Mouse (Mus musculus): Measurements from ENCODE around the gene Knl1. TPM values are rescaled to one million over a fixed set of nuclear protein-coding genes. Genes with fewer than 3 reads are reported as not detected.

Knl1 gene
- polyA plus RNA-seq, 1 experiment from 2014 or later: 9.3 TPM

DNA sequence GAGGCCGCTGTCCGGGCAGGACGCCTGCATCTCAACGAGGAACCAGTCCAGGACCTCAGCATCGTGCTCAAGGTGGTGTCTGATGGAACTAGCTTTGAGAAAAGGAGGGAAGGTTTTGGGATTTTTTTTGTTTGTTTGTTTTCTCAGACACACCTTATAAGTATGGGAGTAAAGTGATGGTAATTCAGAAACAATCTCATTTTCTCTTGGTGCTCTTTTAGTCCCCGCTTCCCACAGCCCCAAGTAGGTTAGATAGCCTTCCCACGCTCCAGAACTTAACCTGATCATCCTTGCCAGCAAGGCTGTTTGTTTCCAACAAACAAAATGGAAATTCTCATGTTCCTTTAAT is 11.5 kb upstream of the Knl1 start:
- DNase-seq (ENCODE audit: low read depth, low spot score) (no peak), ATAC-seq (no peak)
- no peaks in the 10 kb centered on the region for H3K27me3 ChIP-seq
- TF ChIP-seq CTCF (IDR thresholded peaks at IDR 0.05): no peak
- in situ Hi-C loops (cut with MboI; ENCODE audit: low pct_unique_long_range_greater_than_20kb): no loop called here
- ChIA-PET POLR2A (interaction anchor here (0.7 to 1.4 kb wide), 2 partner anchors 10 to 198 kb away, joined by 4 to 5 read pairs; no protein-coding TSS in a partner anchor), CTCF (no interaction called here)

DNA sequence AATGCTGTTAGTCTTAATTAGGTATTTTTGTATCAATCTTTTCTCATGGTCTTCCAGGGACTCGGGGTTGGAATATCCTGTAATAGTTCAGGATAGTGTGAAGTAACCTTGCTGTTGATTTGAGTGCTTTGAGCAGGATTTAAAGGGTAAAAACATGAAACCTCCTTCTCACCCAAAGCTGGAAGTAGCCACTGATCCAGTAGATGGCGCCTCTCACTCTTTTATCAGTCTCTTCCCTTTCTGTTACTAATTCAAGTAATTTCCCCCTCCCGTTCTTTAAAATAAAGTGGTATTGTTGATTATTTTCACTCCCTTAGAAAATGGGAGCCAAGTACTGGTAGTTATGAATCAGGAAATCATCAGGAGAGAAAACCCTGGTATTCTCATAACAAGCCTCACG is 6.0 kb upstream of the Knl1 start:
- H3K27me3 ChIP-seq: no peaks in the 10 kb centered on the region
- DNase-seq (ENCODE audit: low read depth, low spot score) (no peak), ATAC-seq (no peak)
- CTCF ChIA-PET: interaction anchor here (0.8 kb wide), 1 partner anchor 15 kb away, joined by 3 read pairs; no protein-coding TSS in a partner anchor
- in situ Hi-C loops (cut with MboI; ENCODE audit: low pct_unique_long_range_greater_than_20kb): no loop called here
- POLR2A ChIA-PET: interaction anchor here (0.5 kb wide), 1 partner anchor 113 kb away, joined by 5 read pairs; no protein-coding TSS in a partner anchor
- TF ChIP-seq CTCF (IDR thresholded peaks at IDR 0.05): peak; percentile 52

DNA sequence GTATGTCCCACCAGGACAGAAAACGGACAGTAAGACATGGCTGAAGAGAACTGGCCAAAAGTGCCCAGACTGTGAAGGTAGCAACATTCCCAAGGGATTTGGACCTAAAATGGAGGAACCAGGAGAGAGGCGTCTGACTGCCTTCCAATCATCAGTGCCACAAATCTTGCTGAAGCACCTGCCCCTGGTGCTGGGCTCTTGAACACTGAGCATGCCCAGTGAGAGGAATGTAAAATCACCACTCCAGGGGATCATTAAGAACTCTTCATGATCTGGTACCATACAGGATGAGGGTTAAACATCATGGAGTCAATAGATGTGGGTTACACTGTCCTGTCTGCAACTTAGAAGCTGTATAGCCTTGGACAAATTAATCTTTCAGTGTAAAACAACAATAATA is 1.8 kb upstream of the Knl1 start:
- no peak for TF ChIP-seq CTCF (IDR thresholded peaks at IDR 0.05)
- CTCF ChIA-PET: no interaction called here
- in situ Hi-C loops (cut with MboI; ENCODE audit: low pct_unique_long_range_greater_than_20kb): no loop called here
- no peak for ATAC-seq
- no peak for DNase-seq (ENCODE audit: low read depth, low spot score)
- no peaks in the 10 kb centered on the region for H3K27me3 ChIP-seq
- POLR2A ChIA-PET: interaction anchor here (1.3 kb wide), 1 partner anchor 10 kb away, joined by 5 read pairs; the partner anchor contains the start of gene Rpusd2

DNA sequence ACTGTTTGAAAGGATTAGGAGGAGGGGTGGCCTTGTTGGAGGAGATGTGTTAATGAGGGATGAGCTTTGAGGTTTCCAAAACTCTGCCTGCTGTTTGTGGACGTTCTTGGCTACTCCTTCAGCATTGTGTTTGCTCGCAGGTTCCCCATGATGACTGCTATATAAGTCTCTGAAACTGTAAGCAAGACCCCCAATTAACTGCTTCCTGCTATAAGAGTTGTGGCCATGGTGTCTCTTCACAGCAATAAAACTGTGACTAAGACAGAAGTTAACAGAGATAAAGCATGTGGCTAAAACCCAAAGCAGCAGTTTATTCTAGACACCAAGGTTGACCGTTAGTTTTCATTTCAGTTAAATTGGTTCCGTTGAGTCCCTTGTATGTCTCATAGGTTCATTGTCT is 930 bp downstream of the Knl1 start:
- no peak for TF ChIP-seq CTCF (IDR thresholded peaks at IDR 0.05)
- CTCF ChIA-PET: no interaction called here
- H3K27me3 ChIP-seq: no peaks in the 10 kb centered on the region
- POLR2A ChIA-PET: no interaction called here
- DNase-seq (ENCODE audit: low read depth, low spot score) (no peak), ATAC-seq (no peak)
- in situ Hi-C loops (cut with MboI; ENCODE audit: low pct_unique_long_range_greater_than_20kb): no loop called here

DNA sequence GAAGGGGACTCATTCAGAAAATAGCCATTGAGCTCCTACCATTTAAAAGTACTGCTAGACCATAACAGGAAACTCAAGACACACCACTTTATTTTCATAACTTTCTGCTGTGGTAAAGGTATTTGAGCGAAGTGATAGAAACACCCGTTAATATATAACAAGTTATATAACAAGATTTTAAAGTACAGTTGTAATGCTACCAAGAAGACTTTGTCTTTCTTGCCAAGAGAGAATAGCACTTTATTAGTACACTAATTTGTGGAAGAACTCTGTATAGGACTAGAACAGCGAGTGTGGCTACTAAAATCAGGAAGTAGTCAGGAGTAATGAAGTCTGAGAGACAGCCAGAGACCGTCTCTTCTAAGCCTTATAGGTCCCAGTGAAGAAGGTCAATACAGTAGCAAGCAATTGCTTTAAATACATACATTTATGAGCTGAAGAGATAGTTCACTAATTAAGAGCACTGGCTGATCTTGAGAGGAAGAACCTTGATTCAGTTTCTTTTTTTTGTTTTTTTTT is 3.3 kb downstream of the Knl1 start:
- ChIA-PET CTCF (interaction anchor here (1.1 kb wide), 1 partner anchor 10 kb away, joined by 3 read pairs; no protein-coding TSS in a partner anchor), POLR2A (no interaction called here)
- TF ChIP-seq CTCF (IDR thresholded peaks at IDR 0.05): no peak
- in situ Hi-C loops (cut with MboI; ENCODE audit: low pct_unique_long_range_greater_than_20kb): no loop called here
- no peaks in the 10 kb centered on the region for H3K27me3 ChIP-seq
- ATAC-seq (no peak), DNase-seq (ENCODE audit: low read depth, low spot score) (no peak)

DNA sequence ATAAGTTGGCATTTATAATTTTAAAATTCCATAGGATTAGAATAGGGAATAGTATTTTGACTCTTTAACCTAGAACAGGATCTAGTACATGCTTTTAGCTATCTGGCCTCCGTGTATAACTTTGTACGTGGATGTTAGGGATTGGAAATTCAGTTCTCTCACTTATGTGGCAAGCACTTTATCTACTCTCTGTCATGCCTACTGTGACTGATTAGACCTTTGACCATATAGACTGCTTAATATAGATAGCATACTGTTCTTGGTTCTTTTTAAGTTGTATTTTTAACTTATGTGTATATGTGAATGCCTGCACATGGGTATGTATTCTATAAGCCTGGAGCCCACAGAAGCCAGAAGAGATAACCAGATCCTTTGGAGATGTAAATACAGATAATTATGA is 13.2 kb downstream of the Knl1 start:
- no peak for DNase-seq (ENCODE audit: low read depth, low spot score)
- no peak for TF ChIP-seq CTCF (IDR thresholded peaks at IDR 0.05)
- ChIA-PET CTCF (interaction anchor here (1.0 kb wide), 1 partner anchor 10 kb away, joined by 3 read pairs; no protein-coding TSS in a partner anchor), POLR2A (no interaction called here)
- no peak for ATAC-seq
- in situ Hi-C loops (cut with MboI; ENCODE audit: low pct_unique_long_range_greater_than_20kb): no loop called here
- H3K27me3 ChIP-seq: no peaks in the 10 kb centered on the region

DNA sequence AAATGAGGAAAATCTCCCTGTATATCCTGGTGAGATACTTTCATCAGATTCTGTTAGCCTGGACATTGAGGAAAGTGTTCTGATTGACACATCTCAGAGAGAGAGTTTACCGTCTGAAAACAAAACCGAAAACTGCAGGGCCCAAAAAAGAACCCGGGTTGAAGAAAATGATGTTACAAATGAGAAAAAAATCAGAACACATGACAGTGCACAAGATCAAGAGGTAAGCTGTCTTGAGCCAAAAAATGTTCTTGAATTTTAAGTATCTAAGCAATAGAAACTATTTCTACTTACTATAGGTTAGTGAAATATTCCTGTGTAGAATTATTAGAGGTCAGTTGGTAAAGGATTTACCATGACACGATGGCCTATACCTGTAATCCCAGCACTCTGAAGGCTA is 25.5 kb downstream of the Knl1 start:
- DNase-seq (ENCODE audit: low read depth, low spot score): no peak
- CTCF ChIA-PET: interaction anchor here (2.6 kb wide), 1 partner anchor 30 kb away, joined by 5 read pairs; no protein-coding TSS in a partner anchor
- POLR2A ChIA-PET: no interaction called here
- in situ Hi-C loops (cut with MboI; ENCODE audit: low pct_unique_long_range_greater_than_20kb): no loop called here
- no peak for TF ChIP-seq CTCF (IDR thresholded peaks at IDR 0.05)
- no peaks in the 10 kb centered on the region for H3K27me3 ChIP-seq
- ATAC-seq: no peak

DNA sequence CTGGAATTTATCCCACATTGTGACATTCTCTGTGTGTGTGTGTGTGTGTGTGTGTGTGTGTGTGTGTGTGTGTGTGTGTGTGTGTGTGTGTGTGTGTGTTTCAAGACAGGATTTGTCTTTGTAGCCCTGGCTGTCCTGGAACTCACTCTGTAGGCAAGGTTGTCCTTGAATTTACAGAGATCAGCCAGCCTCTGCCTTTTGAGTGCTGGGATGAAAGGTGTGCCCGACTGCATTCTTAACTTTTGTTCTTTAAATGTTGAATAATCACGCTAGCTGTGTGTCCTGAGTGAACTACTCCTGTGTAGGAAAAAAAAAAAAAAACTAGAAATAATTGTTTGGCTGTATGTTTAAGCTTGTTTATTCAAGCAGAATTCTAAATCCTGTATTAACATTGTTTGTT is 39.2 kb downstream of the Knl1 start:
- TF ChIP-seq CTCF (IDR thresholded peaks at IDR 0.05): no peak
- POLR2A ChIA-PET: no interaction called here
- no peaks in the 10 kb centered on the region for H3K27me3 ChIP-seq
- in situ Hi-C loops (cut with MboI; ENCODE audit: low pct_unique_long_range_greater_than_20kb): no loop called here
- ATAC-seq (no peak), DNase-seq (ENCODE audit: low read depth, low spot score) (no peak)
- CTCF ChIA-PET: interaction anchor here (1.1 to 1.3 kb wide), 3 partner anchors 15 to 103 kb away, joined by 3 to 5 read pairs (median 4); no protein-coding TSS in a partner anchor

DNA sequence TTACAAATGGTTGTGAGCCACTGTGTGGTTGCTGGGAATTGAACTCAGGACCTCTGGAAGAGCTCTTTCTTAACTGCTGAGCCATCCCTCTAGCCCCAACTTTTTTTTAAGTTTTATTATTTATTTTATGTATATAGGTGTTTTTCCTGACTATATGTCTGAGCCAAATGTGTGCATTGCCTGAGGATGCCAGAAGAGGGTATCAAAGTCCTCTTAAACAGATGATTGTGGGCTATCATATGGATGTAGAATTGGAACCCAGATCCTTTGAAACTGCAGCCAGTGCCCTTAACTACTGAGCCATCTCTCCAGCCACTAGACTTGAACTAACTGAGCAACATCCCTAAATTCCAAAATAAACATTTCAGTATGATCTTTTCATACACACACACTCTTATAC is 54.6 kb downstream of the Knl1 start:
- TF ChIP-seq CTCF (IDR thresholded peaks at IDR 0.05): peak; percentile 65
- no peak for ATAC-seq
- CTCF ChIA-PET: interaction anchor here (0.7 to 2.1 kb wide), 5 partner anchors 14 to 87 kb away, joined by 3 to 7 read pairs (median 4); no protein-coding TSS in a partner anchor
- in situ Hi-C loops (cut with MboI; ENCODE audit: low pct_unique_long_range_greater_than_20kb): loop anchor here (5.0 kb wide), 1 partner anchor 86 kb away; no protein-coding TSS in a partner anchor
- H3K27me3 ChIP-seq: no peaks in the 10 kb centered on the region
- DNase-seq (ENCODE audit: low read depth, low spot score): no peak
- POLR2A ChIA-PET: no interaction called here

DNA sequence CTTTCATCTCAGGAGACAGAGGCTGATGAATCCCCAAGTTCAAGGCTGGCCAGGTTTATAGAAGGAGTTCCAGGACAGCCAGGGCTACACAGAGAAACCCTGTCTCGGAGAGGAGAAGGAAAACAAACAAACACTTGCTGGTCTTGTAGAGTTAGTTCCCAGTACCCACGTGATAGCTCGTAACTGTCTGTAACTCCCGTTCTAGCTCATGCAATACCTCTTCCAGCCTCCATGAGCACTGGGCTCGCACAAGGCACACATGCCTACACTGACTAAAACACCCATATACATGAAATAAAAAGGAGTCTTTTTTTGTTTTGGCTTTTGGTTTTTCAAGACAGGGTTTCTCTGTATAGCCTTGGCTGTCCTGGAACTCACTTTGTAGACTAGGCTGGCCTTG is 59.7 kb downstream of the Knl1 start:
- DNase-seq (ENCODE audit: low read depth, low spot score) (no peak), ATAC-seq (no peak)
- in situ Hi-C loops (cut with MboI; ENCODE audit: low pct_unique_long_range_greater_than_20kb): no loop called here
- ChIA-PET CTCF (interaction anchor here (1.0 kb wide), 1 partner anchor 83 kb away, joined by 7 read pairs; no protein-coding TSS in a partner anchor), POLR2A (no interaction called here)
- no peaks in the 10 kb centered on the region for H3K27me3 ChIP-seq
- TF ChIP-seq CTCF (IDR thresholded peaks at IDR 0.05): no peak

DNA sequence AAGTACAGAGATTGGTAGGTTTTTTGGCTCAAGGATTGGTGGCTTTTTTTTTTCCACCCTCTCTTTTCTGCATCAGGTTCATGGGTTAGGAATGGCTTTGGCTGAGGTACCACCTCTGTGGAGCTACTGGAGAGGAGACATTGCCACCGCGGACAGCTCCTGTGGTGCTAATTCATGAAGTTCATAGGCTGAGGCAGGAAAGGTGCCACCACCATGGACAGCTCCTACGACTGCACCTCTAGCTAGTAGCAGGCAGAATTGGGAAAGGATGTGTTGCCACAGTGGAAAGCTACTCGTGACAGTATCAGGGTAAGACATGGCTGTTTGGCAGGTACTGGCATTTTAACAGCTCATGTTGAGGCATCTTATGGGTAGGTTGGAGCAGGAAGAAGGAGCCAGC is 61.6 kb downstream of the Knl1 start:
- in situ Hi-C loops (cut with MboI; ENCODE audit: low pct_unique_long_range_greater_than_20kb): no loop called here
- CTCF ChIA-PET: interaction anchor here (1.1 to 2.1 kb wide), 2 partner anchors 8 to 81 kb away, joined by 3 to 6 read pairs; no protein-coding TSS in a partner anchor
- DNase-seq (ENCODE audit: low read depth, low spot score): peak; percentile 15
- TF ChIP-seq CTCF (IDR thresholded peaks at IDR 0.05): no peak
- POLR2A ChIA-PET: no interaction called here
- no peaks in the 10 kb centered on the region for H3K27me3 ChIP-seq
- ATAC-seq: no peak

DNA sequence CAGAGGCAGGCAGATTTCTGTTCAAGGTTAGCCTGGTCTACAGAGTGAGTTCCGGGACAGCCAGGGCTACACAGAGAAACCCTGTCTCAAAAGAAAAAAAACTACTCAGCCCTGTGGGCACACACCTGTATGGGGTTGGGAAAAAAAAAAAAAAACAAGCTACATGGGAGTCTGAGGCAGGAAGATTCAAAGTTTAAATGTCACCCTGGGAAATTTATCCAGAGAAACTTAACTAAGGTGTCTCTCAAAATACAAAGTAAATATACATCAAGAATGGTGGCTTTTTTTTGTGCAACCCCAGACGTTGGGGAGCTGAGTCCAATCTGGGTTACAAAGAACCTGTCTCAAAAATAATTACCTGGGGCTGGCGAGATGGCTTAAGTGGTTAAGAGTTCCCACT is 64.1 kb downstream of the Knl1 start:
- POLR2A ChIA-PET: no interaction called here
- DNase-seq (ENCODE audit: low read depth, low spot score) (no peak), ATAC-seq (no peak)
- H3K27me3 ChIP-seq: no peaks in the 10 kb centered on the region
- TF ChIP-seq CTCF (IDR thresholded peaks at IDR 0.05): no peak
- CTCF ChIA-PET: no interaction called here
- in situ Hi-C loops (cut with MboI; ENCODE audit: low pct_unique_long_range_greater_than_20kb): no loop called here

Measured in Patski (cell line).